Mouse (Mus musculus) hindbrain, embryonic 13.5 days (tissue): Measurements from ENCODE around the gene Tarm1. TPM values are rescaled to one million over a fixed set of nuclear protein-coding genes. Genes with fewer than 3 reads are reported as not detected.

ENCODE experiments used
- polyA plus RNA-seq: library from polyadenylated mRNA; unstranded; fragments of >200 nt; fragmentation: Nextera tagmentation; extraction: Ambion mirVana; gene quantifications from 2 replicates; pipeline ENCODE4 v1.2.1, GENCODE M21; 2015

The Tarm1 gene
- polyA plus RNA-seq, 1 experiment from 2014 or later: not detected

Other genes with a start within 250 kb of the Tarm1 start
- 29.0 and 29.8 TPM in 2 replicates for gene Myadm, start 213.5 kb downstream of the Tarm1 start, polyA plus RNA-seq
- 0.81 and 0.83 TPM in 2 replicates for gene Prkcg, start 213.4 kb downstream of the Tarm1 start, polyA plus RNA-seq
- gene Cacng7, start 169.7 kb downstream of the Tarm1 start, polyA plus RNA-seq: 4.3 and 4.7 TPM in 2 replicates
- 12.4 and 12.9 TPM in 2 replicates for gene Cacng8, start 111.9 kb downstream of the Tarm1 start, polyA plus RNA-seq
- 0.13 and 0.16 TPM in 2 replicates for gene Cacng6, start 78.4 kb downstream of the Tarm1 start, polyA plus RNA-seq
- 0.35 and 0.39 TPM in 2 replicates for gene Oscar, start 113.5 kb upstream of the Tarm1 start, polyA plus RNA-seq
- 481 and 487 TPM in 2 replicates for gene Ndufa3, start 114.7 kb upstream of the Tarm1 start, polyA plus RNA-seq
- gene Tfpt, start 127.3 kb upstream of the Tarm1 start, polyA plus RNA-seq: 32.9 and 37.4 TPM in 2 replicates
- 99.1 and 105 TPM in 2 replicates for gene Prpf31, start 127.4 kb upstream of the Tarm1 start, polyA plus RNA-seq
- 47.1 and 49.9 TPM in 2 replicates for gene Cnot3, start 142.6 kb upstream of the Tarm1 start, polyA plus RNA-seq
- gene Leng1, start 163.2 kb upstream of the Tarm1 start, polyA plus RNA-seq: 15.8 and 16.3 TPM in 2 replicates
- gene Tmc4, start 174.9 kb upstream of the Tarm1 start, polyA plus RNA-seq: 4.7 and 5.8 TPM in 2 replicates
- 233 and 242 TPM in 2 replicates for gene Tsen34, start 190.2 kb upstream of the Tarm1 start, polyA plus RNA-seq
- 64.3 and 69.0 TPM in 2 replicates for gene Mboat7, start 190.9 kb upstream of the Tarm1 start, polyA plus RNA-seq
- gene Rps9, start 201.4 kb upstream of the Tarm1 start, polyA plus RNA-seq: 948 and 980 TPM in 2 replicates
- 0.25 and 0.32 TPM in 2 replicates for gene Pirb, start 217.8 kb upstream of the Tarm1 start, polyA plus RNA-seq